Mouse (Mus musculus) midbrain, embryonic 13.5 days (tissue): ENCODE results near the gene 9330161L09Rik. TPM values are rescaled to one million over a fixed set of nuclear protein-coding genes. Genes with fewer than 3 reads are reported as not detected.

ENCODE experiments used
- ATAC-seq: fragments of 200-750 bp; cut with Nextera tagmentation; 2 replicates; pipeline ENCODE4 v1.8.0; 2017; ENCODE audit warnings: mild to moderate bottlenecking, moderate TSS enrichment, moderate library complexity
- H3K27ac ChIP-seq: fragments of 300-500 bp; sonication (generic); 2 replicates; pipeline ENCODE4 v1.5.1; 2015; ENCODE audit warnings: inconsistent platforms, mild to moderate bottlenecking, moderate library complexity
- H3K27me3 ChIP-seq: fragments of 300-500 bp; sonication (generic); 2 replicates; pipeline ENCODE4 v1.6.1; 2015; ENCODE audit warnings: mild to moderate bottlenecking, inconsistent platforms
- H3K36me3 ChIP-seq: fragments of 300-500 bp; sonication (generic); 2 replicates; pipeline ENCODE4 v1.6.1; 2015; ENCODE audit warnings: mild to moderate bottlenecking, inconsistent platforms
- H3K4me1 ChIP-seq: fragments of 300-500 bp; sonication (generic); replicated peaks from 2 replicates; pipeline ENCODE4 v1.6.1; 2015; ENCODE audit warnings: inconsistent platforms
- H3K4me2 ChIP-seq: fragments of 300-500 bp; sonication (generic); replicated peaks from 2 replicates; pipeline ENCODE4 v1.6.1; 2015; ENCODE audit warnings: moderate library complexity, mild to moderate bottlenecking, inconsistent platforms
- H3K4me3 ChIP-seq: fragments of 300-500 bp; sonication (generic); replicated peaks from 2 replicates; pipeline ENCODE4 v1.5.1; 2015; ENCODE audit warnings: mild to moderate bottlenecking, inconsistent platforms
- H3K9ac ChIP-seq: fragments of 300-500 bp; sonication (generic); replicated peaks from 2 replicates; pipeline ENCODE4 v1.6.1; 2015; ENCODE audit warnings: mild to moderate bottlenecking, inconsistent platforms
- H3K9me3 ChIP-seq: fragments of 300-500 bp; sonication (generic); 2 replicates; pipeline ENCODE4 v1.6.1; 2016; ENCODE audit warnings: mild to moderate bottlenecking, inconsistent platforms
- WGBS: fragments of 180-500 bp; shearing (Covaris S2); methylation state at CpG from one replicate; pipeline ENCODE4 v1.1.7; 2015; 5-methylcytosine and 5-hydroxymethylcytosine counted together
- polyA plus RNA-seq: library from polyadenylated mRNA; unstranded; fragments of >200 nt; fragmentation: Nextera tagmentation; extraction: Ambion mirVana; gene quantifications from 2 replicates; pipeline ENCODE4 v1.2.1, GENCODE M21; 2015

9330161L09Rik gene
- polyA plus RNA-seq, 1 experiment from 2014 or later = 1.2 TPM

- WGBS = 80% methylated on average over 4 of the region's 4 CpGs
- H3K27me3 ChIP-seq = no peaks in the 10 kb centered on the region
- no peak for ATAC-seq
Observed at GRCm38 (mm10) chr12:103380226-103380625, 27.4 kb downstream of the 9330161L09Rik start.

DNA sequence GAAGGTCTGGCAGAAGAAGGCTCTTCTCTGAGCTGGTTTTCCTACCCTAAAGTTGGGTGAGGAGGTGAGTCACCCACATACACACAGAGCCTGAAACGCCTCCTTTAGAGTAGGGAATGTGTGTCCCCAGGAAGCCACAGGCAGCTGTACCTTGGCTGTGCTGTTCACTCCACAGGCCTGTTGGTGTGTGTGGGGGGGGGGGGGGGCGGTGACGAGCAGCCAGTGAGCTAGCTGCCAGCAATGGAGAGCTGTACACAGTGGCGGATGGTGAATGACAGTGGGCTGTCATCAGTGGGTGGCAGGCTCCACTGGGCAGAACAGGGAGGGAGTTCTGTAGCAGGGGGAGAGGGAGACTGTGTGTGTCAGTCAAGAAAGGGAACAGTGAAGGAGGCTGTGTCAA is 30.8 kb downstream of the 9330161L09Rik start:
- no peak overlapping the region for H3K4me3 ChIP-seq
- H3K36me3 ChIP-seq = no peaks in the 10 kb centered on the region
- ATAC-seq = peak; percentile 56; the same call in 1 of the 2 replicates
- H3K9ac ChIP-seq = no peak overlapping the region
- H3K27me3 ChIP-seq = no peaks in the 10 kb centered on the region
- WGBS = 73% methylated on average over 4 of the region's 4 CpGs
- no peak overlapping the region for H3K27ac ChIP-seq
- no peaks in the 10 kb centered on the region for H3K4me1 ChIP-seq
- no peak overlapping the region for H3K4me2 ChIP-seq
- H3K9me3 ChIP-seq = no peaks in the 10 kb centered on the region

More at GRCm38 (mm10) chr12:103380226-103380625, 27.4 kb downstream of the 9330161L09Rik start:
- Histone ChIP-seq H3K4me3 (no peak overlapping the region), H3K27ac (no peak overlapping the region), H3K4me1 (no peaks in the 10 kb centered on the region), H3K36me3 (no peaks in the 10 kb centered on the region), H3K9ac (no peak overlapping the region), H3K9me3 (no peaks in the 10 kb centered on the region), H3K4me2 (no peak overlapping the region)

- no peak overlapping the region for H3K27ac ChIP-seq
- H3K4me2 ChIP-seq = no peak overlapping the region
- no peaks in the 10 kb centered on the region for H3K9me3 ChIP-seq
- whole genome bisulfite sequencing = 62% methylated on average over 5 of the region's 5 CpGs
- ATAC-seq = no peak
- no peak overlapping the region for H3K4me3 ChIP-seq
- H3K9ac ChIP-seq = no peak overlapping the region
- no peaks in the 10 kb centered on the region for H3K36me3 ChIP-seq
- H3K4me1 ChIP-seq = no peaks in the 10 kb centered on the region
- H3K27me3 ChIP-seq = no peaks in the 10 kb centered on the region
Observed at GRCm38 (mm10) chr12:103376124-103376523, 31.5 kb downstream of the 9330161L09Rik start.

DNA sequence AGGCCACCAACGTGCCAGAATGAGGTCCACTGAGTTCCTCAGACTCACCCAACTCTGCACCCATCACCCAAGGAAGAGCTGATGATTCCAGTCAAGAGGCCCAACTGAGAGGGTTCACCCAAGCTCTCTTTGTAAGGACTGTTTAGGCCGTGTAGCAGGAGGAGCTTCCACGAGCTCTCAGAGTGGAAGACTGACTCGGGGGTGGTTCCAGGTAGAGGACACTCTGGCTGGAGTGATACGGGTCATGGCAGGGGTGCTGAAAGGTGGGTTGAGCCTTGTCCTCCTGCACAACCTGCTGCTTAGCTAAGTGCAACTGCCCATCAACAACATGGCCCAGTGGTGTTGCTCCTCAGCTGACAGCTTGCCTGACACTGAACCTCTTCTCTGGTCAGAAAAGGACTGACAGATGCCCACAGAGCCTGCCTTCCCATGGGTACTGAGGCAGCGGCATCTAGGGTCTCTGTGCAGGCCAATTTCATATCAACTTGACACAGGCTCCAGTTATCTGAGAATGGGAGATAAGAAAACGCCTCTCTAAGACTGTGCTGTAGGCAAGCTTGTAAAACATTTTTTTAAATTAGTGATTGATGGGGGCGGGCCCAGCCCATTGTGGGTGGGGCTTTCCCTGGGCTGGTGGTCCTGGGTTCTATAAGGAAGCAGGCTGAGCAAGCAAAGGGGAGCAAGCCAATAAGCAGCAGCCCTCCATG is 33.9 kb downstream of the 9330161L09Rik start:
- H3K4me2 ChIP-seq = no peak overlapping the region
- H3K9me3 ChIP-seq = no peaks in the 10 kb centered on the region
- H3K9ac ChIP-seq = no peak overlapping the region
- no peak overlapping the region for H3K4me3 ChIP-seq
- WGBS = 79% methylated on average over 8 of the region's 8 CpGs
- H3K27me3 ChIP-seq = peaks cover 2% of the 10 kb centered on the region; the same call in 1 of the 2 replicates
- ATAC-seq = no peak
- H3K36me3 ChIP-seq = no peaks in the 10 kb centered on the region
- no peak overlapping the region for H3K27ac ChIP-seq
- H3K4me1 ChIP-seq = no peaks in the 10 kb centered on the region

DNA sequence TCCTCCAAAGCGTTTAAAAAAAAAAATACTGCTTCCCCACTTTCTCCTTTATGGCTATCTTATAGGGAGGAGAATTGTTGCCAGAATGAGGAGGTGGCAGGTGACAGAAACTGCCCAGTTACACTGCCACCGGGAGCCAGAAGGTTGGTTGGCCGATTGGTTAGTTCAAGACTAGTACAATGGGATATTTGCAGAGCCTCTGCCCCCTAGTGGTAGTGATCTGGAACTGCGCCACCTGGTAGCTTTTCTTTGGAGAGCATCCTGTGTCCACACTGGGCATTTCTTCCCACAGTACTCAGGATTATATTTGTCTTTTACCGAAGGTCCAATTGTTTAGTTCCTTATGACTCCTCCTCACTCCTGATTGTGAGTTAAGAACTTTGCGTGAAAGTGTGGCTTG is 35.9 kb downstream of the 9330161L09Rik start:
- 31% methylated on average over 6 of the region's 6 CpGs for WGBS
- no peak for ATAC-seq
- Histone ChIP-seq H3K9me3 (no peaks in the 10 kb centered on the region), H3K4me3 (no peak overlapping the region), H3K9ac (no peak overlapping the region), H3K4me1 (0 out of 2 replicates have a peak, but pooled peaks cover 2% of the 10 kb centered on the region), H3K36me3 (no peaks in the 10 kb centered on the region), H3K4me2 (no peak overlapping the region), H3K27ac (no peak overlapping the region), H3K27me3 (peaks cover 9% of the 10 kb centered on the region)

DNA sequence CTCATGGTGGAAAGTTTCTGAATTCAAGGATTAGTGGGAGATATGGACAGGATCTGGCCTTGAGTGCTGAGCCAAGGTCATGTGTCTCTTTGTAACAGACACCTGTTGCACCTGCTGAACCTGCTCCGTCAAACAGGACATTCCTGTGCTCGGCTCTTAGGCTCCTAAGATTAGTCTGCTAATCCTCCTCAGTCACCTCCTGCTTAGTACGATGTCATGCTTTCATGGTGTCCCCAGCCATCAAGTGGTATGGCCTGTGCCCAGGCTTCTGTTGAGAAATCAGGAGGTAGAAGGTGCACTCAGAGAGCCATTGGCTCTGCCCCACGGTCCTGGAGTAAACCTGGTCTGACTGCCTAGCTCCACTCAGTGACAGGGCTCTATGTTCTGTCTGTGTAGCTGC is 36.8 kb downstream of the 9330161L09Rik start:
- Histone ChIP-seq H3K4me3 (no peak overlapping the region), H3K36me3 (no peaks in the 10 kb centered on the region), H3K9ac (no peak overlapping the region), H3K27ac (no peak overlapping the region), H3K9me3 (no peaks in the 10 kb centered on the region), H3K4me2 (no peak overlapping the region), H3K27me3 (peaks cover 9% of the 10 kb centered on the region), H3K4me1 (0 out of 2 replicates have a peak, but pooled peaks cover 2% of the 10 kb centered on the region)
- WGBS = 87% methylated on average over 4 of the region's 4 CpGs
- ATAC-seq = no peak

GRCm38 (mm10) chr12:103368777-103369176 is 38.8 kb downstream of the 9330161L09Rik start:
- WGBS = 67% methylated on average over 2 of the region's 2 CpGs
- H3K36me3 ChIP-seq = no peaks in the 10 kb centered on the region
- peaks cover 9% of the 10 kb centered on the region for H3K27me3 ChIP-seq
- H3K9ac ChIP-seq = no peak overlapping the region
- no peaks in the 10 kb centered on the region for H3K9me3 ChIP-seq
- H3K4me1 ChIP-seq = 0 out of 2 replicates have a peak, but pooled peaks cover 2% of the 10 kb centered on the region
- no peak overlapping the region for H3K27ac ChIP-seq
- H3K4me3 ChIP-seq = no peak overlapping the region
- no peak overlapping the region for H3K4me2 ChIP-seq
- no peak for ATAC-seq

DNA sequence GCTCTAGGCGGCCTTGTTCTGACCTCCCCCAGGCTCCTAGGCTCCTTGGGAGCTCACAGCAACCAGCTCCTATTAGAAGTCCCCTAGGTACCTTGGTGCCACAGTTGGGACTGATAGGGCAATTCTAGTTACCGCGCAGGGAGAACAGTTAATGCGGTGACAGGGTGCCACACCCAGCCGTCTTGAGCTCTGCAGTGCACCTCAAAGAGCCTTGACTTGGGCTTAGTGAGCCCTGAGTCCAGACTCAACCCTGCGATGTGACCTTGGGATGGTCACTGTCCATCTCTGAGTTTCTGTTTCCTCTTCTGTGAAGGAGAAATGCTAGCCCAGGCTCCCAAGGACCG is 39.3 kb downstream of the 9330161L09Rik start:
- Histone ChIP-seq H3K4me3 (no peak overlapping the region), H3K36me3 (no peaks in the 10 kb centered on the region), H3K27me3 (peaks cover 9% of the 10 kb centered on the region), H3K9me3 (no peaks in the 10 kb centered on the region), H3K27ac (no peak overlapping the region), H3K9ac (no peak overlapping the region), H3K4me1 (0 out of 2 replicates have a peak, but pooled peaks cover 2% of the 10 kb centered on the region), H3K4me2 (peak overlapping the region; percentile 19; the same call in 1 of the 2 replicates)
- ATAC-seq = no peak
- 84% methylated on average over 7 of the region's 7 CpGs for WGBS

DNA sequence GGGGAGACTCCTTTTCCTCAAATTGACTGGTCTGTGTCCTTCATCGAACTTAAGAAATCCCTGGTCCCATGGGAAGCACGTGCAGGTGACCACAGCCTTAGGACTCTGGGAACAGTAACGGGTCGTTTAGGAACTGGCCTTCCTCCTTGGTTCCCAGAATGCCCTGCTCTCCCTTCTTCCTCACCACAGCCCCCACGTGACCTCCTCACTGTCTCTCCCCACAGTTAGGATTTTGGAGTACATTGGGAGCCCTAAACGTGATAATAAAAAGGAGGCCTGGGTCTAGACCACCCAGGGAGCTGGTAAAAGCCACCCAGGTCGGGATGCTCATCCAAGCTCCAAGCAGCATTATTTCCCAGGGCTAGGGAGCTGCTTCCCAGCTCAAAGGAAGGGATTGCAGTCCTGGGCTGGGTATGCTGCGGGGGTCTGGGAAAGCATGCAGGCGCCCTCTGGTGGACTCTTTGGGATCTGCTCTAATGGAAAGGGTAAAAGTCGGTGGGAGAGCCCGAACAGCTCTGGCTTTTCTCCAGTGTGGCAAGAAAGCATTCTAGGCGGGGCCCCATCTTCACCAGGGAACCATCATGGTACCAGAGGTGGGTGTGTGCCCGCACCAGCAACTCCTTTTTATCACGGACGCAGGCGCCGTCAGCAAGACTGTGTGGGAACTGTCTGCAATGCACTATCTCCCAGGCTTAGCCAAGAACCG is 39.8 kb downstream of the 9330161L09Rik start:
- Histone ChIP-seq H3K36me3 (no peaks in the 10 kb centered on the region), H3K9ac (no peak overlapping the region), H3K4me2 (peak overlapping the region; percentile 19; the same call in 1 of the 2 replicates), H3K9me3 (no peaks in the 10 kb centered on the region), H3K27ac (no peak overlapping the region), H3K4me1 (0 out of 2 replicates have a peak, but pooled peaks cover 2% of the 10 kb centered on the region), H3K4me3 (no peak overlapping the region), H3K27me3 (peaks cover 9% of the 10 kb centered on the region)
- ATAC-seq = peak; percentile 82
- 20% methylated on average over 18 of the region's 18 CpGs for WGBS

GRCm38 (mm10) chr12:103367171-103367570 is 40.4 kb downstream of the 9330161L09Rik start:
- H3K9ac ChIP-seq = no peak overlapping the region
- H3K4me3 ChIP-seq = no peak overlapping the region
- no peak for ATAC-seq
- no peaks in the 10 kb centered on the region for H3K9me3 ChIP-seq
- H3K4me2 ChIP-seq = no peak overlapping the region; the same call in 1 of the 2 replicates
- H3K27me3 ChIP-seq = peaks cover 9% of the 10 kb centered on the region
- 0 out of 2 replicates have a peak, but pooled peaks cover 2% of the 10 kb centered on the region for H3K4me1 ChIP-seq
- no peak overlapping the region for H3K27ac ChIP-seq
- WGBS = 82% methylated on average over 2 of the region's 2 CpGs
- no peaks in the 10 kb centered on the region for H3K36me3 ChIP-seq

DNA sequence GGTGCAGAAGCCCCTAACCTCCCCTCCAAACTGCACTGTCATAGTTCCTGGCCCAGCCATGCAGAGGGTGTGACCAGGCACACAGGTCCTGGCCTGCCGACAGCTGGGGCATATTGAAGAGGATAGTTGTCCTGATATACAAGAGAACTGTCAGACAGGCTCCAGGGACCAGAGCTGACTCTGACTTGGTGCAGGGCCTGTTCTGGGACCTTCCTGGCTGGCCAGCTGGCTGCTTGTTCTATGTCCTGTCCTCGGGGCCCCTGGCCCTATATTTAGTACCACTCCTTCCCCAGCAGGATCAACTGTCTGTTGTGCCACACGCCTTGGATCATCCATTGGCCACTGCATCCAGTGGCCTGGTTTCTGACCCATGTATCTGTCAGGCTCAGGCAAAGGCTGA is 45.3 kb downstream of the 9330161L09Rik start:
- H3K27ac ChIP-seq = no peak overlapping the region
- no peaks in the 10 kb centered on the region for H3K36me3 ChIP-seq
- no peak overlapping the region for H3K9ac ChIP-seq
- no peak for ATAC-seq
- no peak overlapping the region for H3K4me2 ChIP-seq
- 91% methylated on average over 3 of the region's 3 CpGs for WGBS
- no peaks in the 10 kb centered on the region for H3K27me3 ChIP-seq
- no peak overlapping the region for H3K4me3 ChIP-seq
- peaks cover 7% of the 10 kb centered on the region; the same call in 1 of the 2 replicates for H3K4me1 ChIP-seq
- H3K9me3 ChIP-seq = no peaks in the 10 kb centered on the region

- no peak overlapping the region for H3K4me2 ChIP-seq
- no peak overlapping the region for H3K4me3 ChIP-seq
- H3K27me3 ChIP-seq = no peaks in the 10 kb centered on the region
- no peaks in the 10 kb centered on the region for H3K36me3 ChIP-seq
- WGBS = 92% methylated on average over 17 of the region's 17 CpGs
- H3K9me3 ChIP-seq = no peaks in the 10 kb centered on the region
- H3K27ac ChIP-seq = no peak overlapping the region
- no peak overlapping the region for H3K9ac ChIP-seq
- peaks cover 7% of the 10 kb centered on the region; the same call in 1 of the 2 replicates for H3K4me1 ChIP-seq
- ATAC-seq = no peak
Observed at GRCm38 (mm10) chr12:103361539-103362307, 45.9 kb downstream of the 9330161L09Rik start.
